Mouse (Mus musculus) bone marrow macrophage, adult 2 months (primary cell): ENCODE measurements around the gene Fndc3a.

Experiments used
- CTCF ChIP-seq: IDR thresholded peaks from 2 replicates; pipeline ENCODE4 v1.5.1; 2012; ENCODE audit warnings: low read depth, mild to moderate bottlenecking, low read length, moderate library complexity
- POLR2A ChIP-seq: IDR thresholded peaks from 2 replicates; pipeline ENCODE4 v1.6.1; 2012; ENCODE audit warnings: mild to moderate bottlenecking, low read depth, low read length, borderline replicate concordance

GRCm38 (mm10) chr14:72722274-72723053, 12.7 kb upstream of the Fndc3a start:
- TF ChIP-seq CTCF (no peak), POLR2A (no peak)
